Mouse (Mus musculus) CH12.LX (cell line): ENCODE measurements around the gene Mis18a. TPM values are rescaled to one million over a fixed set of nuclear protein-coding genes. Genes with fewer than 3 reads are reported as not detected.

Experiments used
- DNase-seq: peaks from one replicate; pipeline ENCODE4 v3.0.0-alpha.2; 2013; ENCODE audit errors: extremely low read depth
- H3K27ac ChIP-seq: 2 replicates; pipeline ENCODE4 v1.5.1; 2012; ENCODE audit warnings: low read depth, mild to moderate bottlenecking, control low read depth, moderate library complexity; ENCODE audit not compliant: insufficient read depth
- H3K27me3 ChIP-seq: replicated peaks from 2 replicates; pipeline ENCODE3; 2012; ENCODE audit warnings: inconsistent platforms
- H3K36me3 ChIP-seq, 2 experiments: replicated peaks in 1 of 2; 2 replicates each; pipeline versions ENCODE3 to v1.6.1; 2012; ENCODE audit warnings: inconsistent platforms in 1 of 2, low read length in 1 of 2, mild to moderate bottlenecking in 1 of 2, mixed read lengths in 1 of 2, moderate library complexity in 1 of 2; ENCODE audit not compliant: control insufficient read depth in 1 of 2, insufficient read depth in 1 of 2
- H3K4me1 ChIP-seq, 2 experiments: 2 replicates each; pipeline ENCODE4 v1.6.1; 2012; ENCODE audit warnings: inconsistent platforms in 1 of 2, moderate library complexity in 1 of 2; ENCODE audit not compliant: insufficient read depth in 2 of 2, control insufficient read depth in 1 of 2
- H3K4me2 ChIP-seq: 2 replicates; pipeline ENCODE4 v1.6.1; 2012; ENCODE audit warnings: low read depth, mild to moderate bottlenecking, control low read depth; ENCODE audit not compliant: poor library complexity, insufficient read depth, severe bottlenecking
- H3K4me3 ChIP-seq, 3 experiments: fragments of 150-350 bp in 1 of 3; sonication (generic) in 1 of 3; replicated peaks in 1 of 3; 2 replicates each; pipeline versions ENCODE3 to v1.5.1; 2011 to 2012; ENCODE audit warnings: low read depth in 2 of 3, low read length in 2 of 3, mild to moderate bottlenecking in 2 of 3, moderate library complexity in 2 of 3, control low read depth in 1 of 3, improper control_type of control experiment in 1 of 3, inconsistent platforms in 1 of 3, mixed read lengths in 1 of 3; ENCODE audit not compliant: poor library complexity in 1 of 3
- H3K79me2 ChIP-seq: replicated peaks from 2 replicates; pipeline ENCODE4 v1.6.1; 2012; ENCODE audit warnings: mild to moderate bottlenecking, moderate library complexity; ENCODE audit not compliant: control insufficient read depth, poor library complexity, insufficient read depth, severe bottlenecking; ENCODE audit errors: extremely low read depth
- H3K9ac ChIP-seq: 2 replicates; pipeline ENCODE4 v1.6.1; 2012; ENCODE audit warnings: low read depth, mild to moderate bottlenecking, control low read depth, moderate library complexity; ENCODE audit not compliant: insufficient read depth
- H3K9me3 ChIP-seq: replicated peaks from 2 replicates; pipeline ENCODE3; 2012; ENCODE audit warnings: low read length, inconsistent platforms, mixed read lengths
- CHD2 ChIP-seq: IDR thresholded peaks from 2 replicates; pipeline ENCODE4 v1.6.1; 2011; ENCODE audit warnings: low read length, improper control_type of control experiment
- E2F4 ChIP-seq: IDR thresholded peaks from 2 replicates; pipeline ENCODE4 v1.6.1; 2011; ENCODE audit warnings: low read depth, low read length, improper control_type of control experiment; ENCODE audit not compliant: insufficient replicate concordance
- ELF1 ChIP-seq: IDR thresholded peaks from 2 replicates; pipeline ENCODE4 v1.6.1; 2014; ENCODE audit warnings: low read depth, mild to moderate bottlenecking, inconsistent platforms, low read length, improper control_type of control experiment
- ETS1 ChIP-seq: conservative IDR thresholded peaks from 2 replicates; pipeline ENCODE4 v1.6.1; 2012; ENCODE audit warnings: low read depth, mild to moderate bottlenecking, inconsistent platforms, low read length, improper control_type of control experiment, moderate library complexity
- KAT2A ChIP-seq: IDR thresholded peaks from 2 replicates; pipeline ENCODE4 v1.6.1; 2012; ENCODE audit warnings: low read length, improper control_type of control experiment, inconsistent platforms; ENCODE audit not compliant: insufficient replicate concordance
- MXI1 ChIP-seq: IDR thresholded peaks from 2 replicates; pipeline ENCODE4 v1.6.1; 2011; ENCODE audit warnings: mild to moderate bottlenecking, low read depth, low read length, improper control_type of control experiment
- POLR2A ChIP-seq: IDR thresholded peaks from 2 replicates; pipeline ENCODE4 v1.6.1; 2011; ENCODE audit warnings: low read depth, mild to moderate bottlenecking, improper control_type of control experiment, low read length
- POLR2AphosphoS2 ChIP-seq: IDR thresholded peaks from 2 replicates; pipeline ENCODE4 v1.6.1; 2011; ENCODE audit warnings: low read depth, low read length, improper control_type of control experiment
- RCOR1 ChIP-seq: conservative IDR thresholded peaks from 2 replicates; pipeline ENCODE4 v1.6.1; 2012; ENCODE audit warnings: low read depth, mild to moderate bottlenecking, inconsistent platforms, low read length, improper control_type of control experiment
- SIN3A ChIP-seq: IDR thresholded peaks from 2 replicates; pipeline ENCODE4 v1.6.1; 2012; ENCODE audit warnings: low read length, improper control_type of control experiment, inconsistent platforms
- SMC3 ChIP-seq: IDR thresholded peaks from 2 replicates; pipeline ENCODE4 v1.6.1; 2011; ENCODE audit warnings: low read depth, low read length, improper control_type of control experiment
- TCF12 ChIP-seq: IDR thresholded peaks from 2 replicates; pipeline ENCODE4 v1.6.1; 2014; ENCODE audit warnings: low read depth, mild to moderate bottlenecking, inconsistent platforms, low read length, improper control_type of control experiment
- UBTF ChIP-seq: IDR thresholded peaks from 2 replicates; pipeline ENCODE4 v1.6.1; 2012; ENCODE audit warnings: low read depth, mild to moderate bottlenecking, inconsistent platforms, low read length, improper control_type of control experiment, moderate library complexity
- USF1 ChIP-seq: IDR thresholded peaks from 2 replicates; pipeline ENCODE4 v1.6.1; 2014; ENCODE audit warnings: low read depth, mild to moderate bottlenecking, inconsistent platforms, low read length, improper control_type of control experiment
- ZKSCAN1 ChIP-seq: IDR thresholded peaks from 2 replicates; pipeline ENCODE4 v1.6.1; 2012; ENCODE audit warnings: low read depth, inconsistent platforms, low read length, improper control_type of control experiment, borderline replicate concordance
- ZMIZ1 ChIP-seq: IDR thresholded peaks from 2 replicates; pipeline ENCODE4 v1.6.1; 2012; ENCODE audit warnings: low read depth, mild to moderate bottlenecking, inconsistent platforms, low read length, improper control_type of control experiment
- dilution Hi-C: fragments of 300-500 bp; cut with MboI; formaldehyde crosslinking; loops from 2 replicates; pipeline ENCODE4 v1.14.3; 2020; ENCODE audit warnings: low sequenced_read_pairs; ENCODE audit not compliant: extremely low pct_unique_long_range_greater_than_20kb, extremely low pct_ligation_motif_present
- in situ Hi-C: fragments of 300-500 bp; cut with MboI; formaldehyde crosslinking; loops from 3 replicates; pipeline ENCODE4 v1.14.3; 2019; ENCODE audit warnings: low sequenced_read_pairs, low pct_ligation_motif_present, low pct_unique_long_range_greater_than_20kb, mixed read lengths
- polyA plus RNA-seq: library from polyadenylated mRNA; unstranded; fragments of >175 nt; gene quantifications from 2 replicates; pipeline ENCODE4 v1.2.1, GENCODE M21; 2012; ENCODE audit warnings: low read depth; ENCODE audit not compliant: insufficient read length
- total RNA-seq, 2 experiments: library from RNA; depleted of rRNA; stranded (reverse); fragments of 300-350 nt in 1 of 2; fragments of >200 nt in 1 of 2; gene quantifications; 2 replicates each; pipeline ENCODE4 v1.2.3; 2012 to 2014

Gene Mis18a
- total and polyA plus RNA-seq, 3 experiments = 40.5 to 113 (median 49.0) TPM

DNA sequence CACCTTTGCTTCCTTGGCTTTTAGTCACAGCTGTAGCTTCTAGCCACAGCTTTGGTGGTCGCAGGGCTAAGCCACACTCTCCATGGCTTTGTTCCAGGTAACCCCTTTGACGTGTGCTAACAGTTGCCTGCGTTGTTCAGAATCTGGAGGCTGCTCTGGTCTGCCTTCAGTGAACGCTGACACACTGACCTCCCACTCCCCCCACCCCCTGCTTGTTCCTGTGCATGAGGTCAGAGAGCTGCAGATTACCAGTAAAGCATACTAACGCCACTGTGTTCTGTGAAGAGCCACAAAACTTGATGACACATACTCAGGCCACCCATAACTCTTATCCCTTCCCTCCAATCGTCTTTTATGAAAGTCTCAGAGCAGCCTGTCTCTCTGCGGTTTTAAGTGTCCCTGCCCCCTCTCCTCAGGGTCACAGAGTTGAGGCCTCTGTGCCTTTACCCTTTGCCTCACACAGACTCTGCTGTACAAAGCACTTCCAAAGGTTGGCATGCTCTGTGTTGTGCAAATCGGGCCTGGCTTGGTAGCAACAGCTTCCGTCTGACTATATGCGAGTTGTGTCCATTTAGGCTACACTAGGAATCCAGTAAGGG lies 9.6 kb upstream of the Mis18a start:
- peaks cover 4% of the 10 kb centered on the region for H3K9me3 ChIP-seq
- no peak overlapping the region for H3K9ac ChIP-seq
- in situ Hi-C loops = no loop called here
- no peaks in the 10 kb centered on the region for H3K79me2 ChIP-seq
- no peaks in the 10 kb centered on the region for H3K4me1 ChIP-seq
- H3K36me3 ChIP-seq = no peaks in the 10 kb centered on the region
- peaks cover 5% of the 10 kb centered on the region for H3K27me3 ChIP-seq
- no peak overlapping the region for H3K4me3 ChIP-seq
- TF ChIP-seq ZMIZ1 (no peak), USF1 (no peak), SMC3 (no peak), ZKSCAN1 (no peak), POLR2A (no peak), SIN3A (no peak)
- DNase-seq = no peak
- H3K27ac ChIP-seq = no peak overlapping the region
- H3K4me2 ChIP-seq = no peak overlapping the region
- dilution Hi-C loops = no loop called here

DNA sequence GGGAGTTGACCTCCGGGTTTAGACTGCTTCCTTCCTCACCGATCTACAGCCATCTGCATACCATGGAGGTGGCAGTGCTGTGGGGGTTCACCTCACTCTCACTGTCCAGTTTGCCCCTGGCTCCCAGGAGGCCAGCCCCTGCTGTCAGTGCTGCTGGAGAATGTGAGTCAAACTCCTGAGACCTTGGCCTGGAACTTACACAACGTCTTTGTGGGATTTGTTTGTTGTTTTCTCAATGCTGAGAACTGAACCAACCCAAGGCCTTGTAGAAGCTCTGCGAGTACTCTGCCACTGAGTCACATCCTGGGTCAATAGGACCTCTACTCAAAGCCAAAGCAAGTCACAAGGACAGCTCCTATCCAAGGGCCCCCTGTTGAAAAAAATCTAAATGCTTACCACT lies 8.4 kb upstream of the Mis18a start:
- Histone ChIP-seq H3K27ac (no peak overlapping the region), H3K79me2 (no peaks in the 10 kb centered on the region), H3K9ac (no peak overlapping the region)
- in situ Hi-C loops = no loop called here
- TF ChIP-seq KAT2A (no peak), UBTF (no peak), ELF1 (no peak), TCF12 (no peak), CHD2 (no peak), MXI1 (no peak), E2F4 (no peak), RCOR1 (no peak), POLR2AphosphoS2 (no peak), ETS1 (no peak)
- TF ChIP-seq, all 38 proteins: peak for 0
- dilution Hi-C loops = no loop called here
- no peak for DNase-seq
- H3K27me3 ChIP-seq = peaks cover 5% of the 10 kb centered on the region
- no peak overlapping the region for H3K4me3 ChIP-seq
- H3K9me3 ChIP-seq = peaks cover 13% of the 10 kb centered on the region
- H3K4me1 ChIP-seq = no peaks in the 10 kb centered on the region
- H3K36me3 ChIP-seq = no peaks in the 10 kb centered on the region
- no peak overlapping the region for H3K4me2 ChIP-seq
